11 mouse cellular contexts compared by ENCODE assay signal in genomic region chr5:75826283-75827098, GRCm38 (mm10).
A peak's percentile ranks its signal among the peaks of the same experiment; 100 is the strongest.
DNase-seq lines count a peak whose midpoint lies in the region; ATAC-seq lines count a peak whose summit lies in the region.
"Had no signal": no experiment of that assay in that cellular context is flagged by ENCODE, and none has a peak within 500 bp of the region (broad histone marks: within the 10 kb centered on the region; RNA-seq: fewer than 3 reads in every experiment).

No protein-coding gene starts in this region.

- H3K36me3 ChIP-seq in kidney, embryonic 16.5 days (ENCODE audit: insufficient read depth, low read length), result no peaks in the 10 kb centered on the region
- H3K36me3 ChIP-seq in forebrain, embryonic 12.5 days (replicated peaks), result no peaks in the 10 kb centered on the region
- H3K36me3 ChIP-seq: embryonic facial prominence, embryonic 10.5 days; neural tube, embryonic 13.5 days had no signal

- H3K4me2 ChIP-seq in kidney, embryonic 16.5 days (replicated peaks; ENCODE audit: low read depth, low read length), result no peak overlapping the region
- H3K4me2 ChIP-seq in forebrain, embryonic 12.5 days, result no peak overlapping the region
- H3K4me2 ChIP-seq: neural tube, embryonic 13.5 days had no signal

- 0 out of 2 replicates have a peak overlapping the region, but pooled peaks have one; percentile 7 for H3K27ac ChIP-seq in kidney, embryonic 16.5 days (ENCODE audit: low read length)
- H3K27ac ChIP-seq in forebrain, embryonic 12.5 days, result no peak overlapping the region
- H3K27ac ChIP-seq: embryonic facial prominence, embryonic 10.5 days; neural tube, embryonic 13.5 days had no signal

- DNase-seq in kidney, adult 18-20 months, result no peak
- DNase-seq in cerebellum, adult 8-10 months, result no peak
- no peak for DNase-seq in thymus, adult 18-20 months
- DNase-seq: thymus, postnatal 4 days had no signal

- H3K27me3 ChIP-seq in kidney, embryonic 16.5 days (ENCODE audit: insufficient read depth, low read length), result no peaks in the 10 kb centered on the region
- no peaks in the 10 kb centered on the region for H3K27me3 ChIP-seq in forebrain, embryonic 12.5 days
- H3K27me3 ChIP-seq: neural tube, embryonic 13.5 days had no signal

- no peak overlapping the region for H3K9ac ChIP-seq in kidney, embryonic 16.5 days (replicated peaks; ENCODE audit: low read length)
- no peak overlapping the region for H3K9ac ChIP-seq in forebrain, embryonic 12.5 days
- H3K9ac ChIP-seq: neural tube, embryonic 13.5 days had no signal

- peaks cover 12% of the 10 kb centered on the region for H3K4me1 ChIP-seq in kidney, embryonic 16.5 days (ENCODE audit: insufficient read depth, low read length)
- H3K4me1 ChIP-seq in forebrain, embryonic 12.5 days, result peaks cover 3% of the 10 kb centered on the region; the same call in 1 of the 2 replicates

- no peak for ATAC-seq in kidney, embryonic 16.5 days (ENCODE audit: low FRiP score, low TSS enrichment)
- ATAC-seq in common myeloid progenitor, adult 5-6 weeks (replicated peaks; ENCODE audit: low read depth, poor library complexity, severe bottlenecking), result peak; percentile 61
- ATAC-seq in hematopoietic stem cell, adult 5-6 weeks (replicated peaks in 1 of 2; ENCODE audit: insufficient read depth in 1 of 2, low FRiP score in 2 of 2, low TSS enrichment in 1 of 2, low read depth in 1 of 2, poor library complexity in 2 of 2, severe bottlenecking in 2 of 2), result peak; percentile 50 to 54; a peak in 3 of 4 replicates
- peak; percentile 64 for ATAC-seq in megakaryocyte progenitor cell, adult 5-6 weeks (replicated peaks; ENCODE audit: poor library complexity)
- no peak for ATAC-seq in forebrain, embryonic 12.5 days (ENCODE audit: low FRiP score)

- H3K4me3 ChIP-seq in kidney, embryonic 16.5 days (ENCODE audit: low read length), result no peak overlapping the region
- H3K4me3 ChIP-seq in forebrain, embryonic 12.5 days (replicated peaks), result no peak overlapping the region
- H3K4me3 ChIP-seq: embryonic facial prominence, embryonic 10.5 days; neural tube, embryonic 13.5 days had no signal

- WGBS in kidney, embryonic 16.5 days, result 64% methylated on average over 10 of the region's 10 CpGs
- 82% methylated on average over 10 of the region's 10 CpGs for WGBS in forebrain, embryonic 12.5 days

- no peaks in the 10 kb centered on the region for H3K9me3 ChIP-seq in kidney, embryonic 16.5 days (ENCODE audit: low read length)
- no peaks in the 10 kb centered on the region for H3K9me3 ChIP-seq in forebrain, embryonic 12.5 days
- H3K9me3 ChIP-seq: embryonic facial prominence, embryonic 10.5 days; neural tube, embryonic 13.5 days had no signal

Comparison
In these comparisons a context has a peak if more than half of its experiments do, and no peak if none do; other contexts are left out.
1. ATAC-seq: peak in common myeloid progenitor, adult 5-6 weeks (single experiment), hematopoietic stem cell, adult 5-6 weeks (2 of 2) and megakaryocyte progenitor cell, adult 5-6 weeks (single experiment); none in kidney, embryonic 16.5 days (single experiment) and forebrain, embryonic 12.5 days (single experiment).